ENCODE assay signal across 13 mouse cellular contexts in the genomic region with DNA sequence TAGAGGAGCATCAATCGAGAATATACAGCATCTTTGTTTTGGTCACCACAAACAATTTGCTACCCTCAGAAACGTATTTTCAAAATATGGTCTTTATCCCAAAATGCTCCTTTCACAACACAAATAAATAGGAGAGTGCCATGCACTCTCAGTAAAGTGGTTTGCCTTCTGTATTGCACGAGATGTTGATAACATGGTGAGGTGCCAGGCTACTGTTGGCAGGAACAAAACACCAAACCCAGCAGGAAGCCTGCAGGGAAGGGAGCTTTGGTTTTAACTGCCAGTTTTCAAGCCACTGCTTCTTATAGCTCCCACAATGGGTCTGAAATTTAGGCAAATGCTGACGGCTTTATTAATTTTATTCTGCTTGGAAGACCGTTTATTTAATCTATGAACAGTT.
A peak's percentile ranks its signal among the peaks of the same experiment; 100 is the strongest.
DNase-seq lines count a peak whose midpoint lies in the region; TF ChIP-seq lines count a peak whose summit lies in the region.
"Had no signal": no experiment of that assay in that cellular context is flagged by ENCODE, and none has a peak within 500 bp of the region (broad histone marks: within the 10 kb centered on the region; RNA-seq: fewer than 3 reads in every experiment).

No protein-coding gene starts in this region.

- DNase-seq in layer of hippocampus, adult 2 months (ENCODE audit: low spot score in 2 of 2), result peak; percentile 20 to 36
- DNase-seq in layer of hippocampus, postnatal 25 days (ENCODE audit: extremely low spot score in 1 of 2, low spot score in 1 of 2), result no peak
- peak; percentile 94 for DNase-seq in brain, adult 2 months (ENCODE audit: low read depth, low spot score)
- peak; percentile 77 for DNase-seq in brain, embryonic 14.5 days (ENCODE audit: low read depth)
- DNase-seq in cerebellum, postnatal 10 days, result peak; percentile 89 to 90
- no peak for DNase-seq in Muller cell, postnatal 12 days (ENCODE audit: inconsistent ontology term)
- no peak for DNase-seq in embryo, embryonic 10 days (ENCODE audit: low spot score)
- DNase-seq: adrenal gland, postnatal 10 days; thymus, postnatal 36 days had no signal

- no peak for TF ChIP-seq CTCF in layer of hippocampus, adult 2 months (conservative IDR thresholded peaks at IDR 0.05)
- no peak for TF ChIP-seq CTCF in brain, embryonic 14.5 days (IDR thresholded peaks at IDR 0.05; ENCODE audit: borderline replicate concordance, extremely low read depth, insufficient read depth, insufficient read length)

- peak overlapping the region; percentile 49 for H3K27ac ChIP-seq in layer of hippocampus, adult 2 months
- H3K27ac ChIP-seq: embryonic facial prominence, embryonic 12.5 days; kidney, embryonic 15.5 days; liver, embryonic 14.5 days had no signal

- TF ChIP-seq POLR2A in brain, embryonic 14.5 days (IDR thresholded peaks at IDR 0.05; ENCODE audit: borderline replicate concordance, extremely low read depth, insufficient read depth, insufficient read length, poor library complexity, severe bottlenecking), result no peak

- no peak overlapping the region for H3K4me3 ChIP-seq in layer of hippocampus, adult 2 months
- H3K4me3 ChIP-seq: embryonic facial prominence, embryonic 12.5 days; kidney, embryonic 15.5 days; megakaryocyte, embryonic 14.5 days had no signal

Comparison
In these comparisons a context has a peak if more than half of its experiments do, and no peak if none do; other contexts are left out.
1. DNase-seq: peak in layer of hippocampus, adult 2 months (2 of 2), brain, adult 2 months (single experiment), brain, embryonic 14.5 days (single experiment) and cerebellum, postnatal 10 days (2 of 2); none in layer of hippocampus, postnatal 25 days (0 of 2), Muller cell, postnatal 12 days (single experiment) and embryo, embryonic 10 days (single experiment).